Mouse (Mus musculus) right cerebral cortex, postnatal 36 days (tissue): ENCODE measurements at regions not wholly inside any gene's neighbourhood (a gene's known extent, or its start where the extent isn't known, plus 50 kb on each side); places are given as distances from the start of the nearest gene placed in this dataset.

ENCODE experiments used
- DNase-seq, 2 experiments: peaks; one replicate each; pipeline ENCODE4 v3.0.0; 2022; ENCODE audit warnings: low spot score in 2 of 2, mixed read lengths in 1 of 2

GRCm38 (mm10) chr9:83273361-83273975 is 127.0 kb upstream of the Hmgn3 start:
- DNase-seq = no peak

GRCm38 (mm10) chr9:83265736-83266135 is 119.3 kb upstream of the Hmgn3 start:
- no peak for DNase-seq

GRCm38 (mm10) chr9:83259511-83259910 is 113.0 kb upstream of the Hmgn3 start:
- no peak for DNase-seq

GRCm38 (mm10) chr9:83258986-83259385 is 112.5 kb upstream of the Hmgn3 start:
- DNase-seq = peak; percentile 3 to 21

- DNase-seq = no peak
Measured at GRCm38 (mm10) chr9:83258476-83258875, 112.0 kb upstream of the Hmgn3 start.

- DNase-seq = no peak
Measured at GRCm38 (mm10) chr9:83254356-83254755, 107.9 kb upstream of the Hmgn3 start.

GRCm38 (mm10) chr9:83253789-83254188 is 107.3 kb upstream of the Hmgn3 start:
- DNase-seq = no peak

GRCm38 (mm10) chr9:83251793-83252192 is 105.3 kb upstream of the Hmgn3 start:
- no peak for DNase-seq

GRCm38 (mm10) chr9:83249871-83250270 is 103.4 kb upstream of the Hmgn3 start:
- DNase-seq = no peak

GRCm38 (mm10) chr9:83248164-83248730 is 101.8 kb upstream of the Hmgn3 start:
- DNase-seq = no peak

- no peak for DNase-seq
Measured at GRCm38 (mm10) chr9:83247066-83247668, 100.7 kb upstream of the Hmgn3 start.

- no peak for DNase-seq
Measured at GRCm38 (mm10) chr9:83241119-83241518, 94.6 kb upstream of the Hmgn3 start.

GRCm38 (mm10) chr9:83239097-83239496 is 92.6 kb upstream of the Hmgn3 start:
- DNase-seq = no peak

GRCm38 (mm10) chr9:83221866-83222265 is 75.4 kb upstream of the Hmgn3 start:
- no peak for DNase-seq

GRCm38 (mm10) chr9:83202583-83202982 is 56.1 kb upstream of the Hmgn3 start:
- DNase-seq = no peak

- DNase-seq = peak; percentile 17 to 41
Measured at GRCm38 (mm10) chr9:83199771-83200170, 53.3 kb upstream of the Hmgn3 start.

- DNase-seq = no peak
Measured at GRCm38 (mm10) chr9:83199176-83199575, 52.7 kb upstream of the Hmgn3 start.

- DNase-seq = no peak
Measured at GRCm38 (mm10) chr9:83197013-83197412, 50.5 kb upstream of the Hmgn3 start.
